Mouse (Mus musculus) heart, embryonic 13.5 days (tissue): ENCODE results near the gene Gemin5. TPM values are rescaled to one million over a fixed set of nuclear protein-coding genes. Genes with fewer than 3 reads are reported as not detected.

Experiments
- ATAC-seq: fragments of 200-750 bp; cut with Nextera tagmentation; 2 replicates; pipeline ENCODE4 v1.8.0; 2017; ENCODE audit warnings: moderate TSS enrichment; ENCODE audit not compliant: insufficient number of reproducible peaks, low FRiP score, low TSS enrichment; ENCODE audit errors: extremely low read depth
- H3K27ac ChIP-seq: fragments of 300-500 bp; sonication (generic); replicated peaks from 2 replicates; pipeline ENCODE4 v1.5.1; 2015; ENCODE audit warnings: moderate library complexity, mild to moderate bottlenecking, inconsistent platforms
- H3K27me3 ChIP-seq: fragments of 300-500 bp; sonication (generic); replicated peaks from 2 replicates; pipeline ENCODE4 v1.6.1; 2015; ENCODE audit warnings: mild to moderate bottlenecking, inconsistent platforms
- H3K36me3 ChIP-seq: fragments of 300-500 bp; sonication (generic); 2 replicates; pipeline ENCODE4 v1.6.1; 2015; ENCODE audit warnings: mild to moderate bottlenecking, inconsistent platforms
- H3K4me1 ChIP-seq: fragments of 300-500 bp; sonication (generic); 2 replicates; pipeline ENCODE4 v1.6.1; 2015; ENCODE audit warnings: inconsistent platforms
- H3K4me2 ChIP-seq: fragments of 300-500 bp; sonication (generic); 2 replicates; pipeline ENCODE4 v1.6.1; 2015; ENCODE audit warnings: inconsistent platforms, mild to moderate bottlenecking, moderate library complexity
- H3K4me3 ChIP-seq: fragments of 300-500 bp; sonication (generic); 2 replicates; pipeline ENCODE4 v1.5.1; 2015; ENCODE audit warnings: moderate library complexity, mild to moderate bottlenecking, inconsistent platforms
- H3K9ac ChIP-seq: fragments of 300-500 bp; sonication (generic); 2 replicates; pipeline ENCODE4 v1.6.1; 2015; ENCODE audit warnings: inconsistent platforms, mild to moderate bottlenecking, moderate library complexity
- H3K9me3 ChIP-seq: fragments of 300-500 bp; sonication (generic); 2 replicates; pipeline ENCODE4 v1.6.1; 2016; ENCODE audit warnings: inconsistent platforms
- WGBS: fragments of 180-500 bp; shearing (Covaris S2); methylation state at CpG from one replicate; pipeline ENCODE4 v1.1.7; 2015; ENCODE audit warnings: mixed read lengths; 5-methylcytosine and 5-hydroxymethylcytosine counted together
- polyA plus RNA-seq: library from polyadenylated mRNA; unstranded; fragments of >200 nt; fragmentation: Nextera tagmentation; extraction: Ambion mirVana; gene quantifications from 2 replicates; pipeline ENCODE4 v1.2.1, GENCODE M21; 2015

The Gemin5 gene
- polyA plus RNA-seq, 1 experiment from 2014 or later = 13.5 TPM

- WGBS = 79% methylated on average over 4 of the region's 4 CpGs
- peaks cover 3% of the 10 kb centered on the region; the same call in 1 of the 2 replicates for H3K9me3 ChIP-seq
- ATAC-seq = no peak
- no peak overlapping the region for H3K9ac ChIP-seq
- no peak overlapping the region for H3K4me2 ChIP-seq
- H3K27me3 ChIP-seq = no peaks in the 10 kb centered on the region
- peaks cover 40% of the 10 kb centered on the region for H3K36me3 ChIP-seq
- peaks cover 22% of the 10 kb centered on the region for H3K4me1 ChIP-seq
- no peak overlapping the region for H3K27ac ChIP-seq
- H3K4me3 ChIP-seq = no peak overlapping the region
Observed at GRCm38 (mm10) chr11:58169666-58170065, 1.3 kb upstream of the Gemin5 start.

GRCm38 (mm10) chr11:58167822-58168166 lies 545 bp downstream of the Gemin5 start:
- peak overlapping the region; percentile 90 for H3K4me3 ChIP-seq
- WGBS = 0% methylated on average over 8 of the region's 8 CpGs
- peak overlapping the region; percentile 92 for H3K9ac ChIP-seq
- H3K27ac ChIP-seq = peak overlapping the region; percentile 48
- peak overlapping the region; percentile 72 for H3K4me2 ChIP-seq
- no peak for ATAC-seq
- H3K27me3 ChIP-seq = no peaks in the 10 kb centered on the region
- peaks cover 3% of the 10 kb centered on the region; the same call in 1 of the 2 replicates for H3K9me3 ChIP-seq
- peaks cover 40% of the 10 kb centered on the region for H3K36me3 ChIP-seq
- peaks cover 20% of the 10 kb centered on the region for H3K4me1 ChIP-seq

GRCm38 (mm10) chr11:58165072-58165471 lies 3.3 kb downstream of the Gemin5 start:
- 96% methylated on average over 2 of the region's 2 CpGs for WGBS
- Histone ChIP-seq H3K4me3 (no peak overlapping the region), H3K27me3 (no peaks in the 10 kb centered on the region), H3K36me3 (peaks cover 64% of the 10 kb centered on the region), H3K9ac (no peak overlapping the region), H3K4me2 (no peak overlapping the region), H3K4me1 (peaks cover 7% of the 10 kb centered on the region), H3K27ac (no peak overlapping the region), H3K9me3 (peaks cover 3% of the 10 kb centered on the region; the same call in 1 of the 2 replicates)
- ATAC-seq = no peak

GRCm38 (mm10) chr11:58156871-58157270 lies 11.5 kb downstream of the Gemin5 start:
- no peak overlapping the region for H3K4me2 ChIP-seq
- no peak overlapping the region for H3K4me3 ChIP-seq
- no peak for ATAC-seq
- no peak overlapping the region for H3K27ac ChIP-seq
- peaks cover 6% of the 10 kb centered on the region; the same call in 1 of the 2 replicates for H3K4me1 ChIP-seq
- WGBS = 74% methylated on average over 3 of the region's 3 CpGs
- H3K9ac ChIP-seq = no peak overlapping the region
- no peaks in the 10 kb centered on the region for H3K9me3 ChIP-seq
- no peaks in the 10 kb centered on the region for H3K27me3 ChIP-seq
- H3K36me3 ChIP-seq = peaks cover 93% of the 10 kb centered on the region

- Histone ChIP-seq H3K4me1 (peaks cover 6% of the 10 kb centered on the region; the same call in 1 of the 2 replicates), H3K4me2 (no peak overlapping the region), H3K27ac (0 out of 2 replicates have a peak overlapping the region, but pooled peaks have one; percentile 36), H3K36me3 (peaks cover 92% of the 10 kb centered on the region), H3K27me3 (no peaks in the 10 kb centered on the region), H3K9ac (peak overlapping the region; percentile 16), H3K9me3 (no peaks in the 10 kb centered on the region), H3K4me3 (no peak overlapping the region)
- WGBS = 57% methylated on average over 9 of the region's 9 CpGs
- no peak for ATAC-seq
Observed at GRCm38 (mm10) chr11:58155458-58155857, 12.9 kb downstream of the Gemin5 start.

- Histone ChIP-seq H3K9ac (no peak overlapping the region), H3K4me1 (no peaks in the 10 kb centered on the region), H3K27ac (no peak overlapping the region), H3K27me3 (no peaks in the 10 kb centered on the region), H3K36me3 (peaks cover 94% of the 10 kb centered on the region), H3K4me3 (no peak overlapping the region), H3K9me3 (no peaks in the 10 kb centered on the region), H3K4me2 (no peak overlapping the region)
- ATAC-seq = no peak
- 71% methylated on average over 5 of the region's 5 CpGs for WGBS
Observed at GRCm38 (mm10) chr11:58146241-58146640, 22.1 kb downstream of the Gemin5 start.

GRCm38 (mm10) chr11:58143704-58144426 lies 24.5 kb downstream of the Gemin5 start:
- H3K4me1 ChIP-seq = no peaks in the 10 kb centered on the region
- H3K27me3 ChIP-seq = no peaks in the 10 kb centered on the region
- ATAC-seq = no peak
- no peak overlapping the region for H3K27ac ChIP-seq
- no peak overlapping the region for H3K4me2 ChIP-seq
- 89% methylated on average over 9 of the region's 9 CpGs for WGBS
- H3K9ac ChIP-seq = no peak overlapping the region
- no peak overlapping the region for H3K4me3 ChIP-seq
- no peaks in the 10 kb centered on the region for H3K9me3 ChIP-seq
- peaks cover 96% of the 10 kb centered on the region for H3K36me3 ChIP-seq

- no peak for ATAC-seq
- Histone ChIP-seq H3K9ac (no peak overlapping the region), H3K4me3 (no peak overlapping the region), H3K27ac (no peak overlapping the region), H3K4me1 (no peaks in the 10 kb centered on the region), H3K9me3 (no peaks in the 10 kb centered on the region), H3K4me2 (no peak overlapping the region), H3K27me3 (no peaks in the 10 kb centered on the region), H3K36me3 (peaks cover 96% of the 10 kb centered on the region)
- 68% methylated on average over 3 of the region's 3 CpGs for WGBS
Observed at GRCm38 (mm10) chr11:58139466-58139865, 28.9 kb downstream of the Gemin5 start.

- no peaks in the 10 kb centered on the region for H3K27me3 ChIP-seq
- no peak overlapping the region for H3K4me2 ChIP-seq
- peaks cover 96% of the 10 kb centered on the region for H3K36me3 ChIP-seq
- no peak overlapping the region for H3K9ac ChIP-seq
- no peak for ATAC-seq
- 84% methylated on average over 11 of the region's 11 CpGs for WGBS
- no peaks in the 10 kb centered on the region for H3K4me1 ChIP-seq
- H3K4me3 ChIP-seq = no peak overlapping the region
- no peaks in the 10 kb centered on the region for H3K9me3 ChIP-seq
- no peak overlapping the region for H3K27ac ChIP-seq
Observed at GRCm38 (mm10) chr11:58138821-58139220, 29.5 kb downstream of the Gemin5 start.

- H3K9me3 ChIP-seq = no peaks in the 10 kb centered on the region
- no peak for ATAC-seq
- no peak overlapping the region for H3K4me3 ChIP-seq
- H3K9ac ChIP-seq = no peak overlapping the region
- H3K27ac ChIP-seq = no peak overlapping the region
- H3K36me3 ChIP-seq = peaks cover 100% of the 10 kb centered on the region
- H3K4me1 ChIP-seq = no peaks in the 10 kb centered on the region
- H3K27me3 ChIP-seq = no peaks in the 10 kb centered on the region
- 83% methylated on average over 6 of the region's 6 CpGs for WGBS
- no peak overlapping the region for H3K4me2 ChIP-seq
Observed at GRCm38 (mm10) chr11:58136677-58137076, 31.7 kb downstream of the Gemin5 start.

- H3K36me3 ChIP-seq = peaks cover 100% of the 10 kb centered on the region
- no peaks in the 10 kb centered on the region for H3K4me1 ChIP-seq
- H3K27ac ChIP-seq = no peak overlapping the region
- no peaks in the 10 kb centered on the region for H3K27me3 ChIP-seq
- no peak overlapping the region for H3K4me3 ChIP-seq
- H3K9me3 ChIP-seq = no peaks in the 10 kb centered on the region
- ATAC-seq = no peak
- no peak overlapping the region for H3K9ac ChIP-seq
- no peak overlapping the region for H3K4me2 ChIP-seq
Observed at GRCm38 (mm10) chr11:58135296-58135695, 33.0 kb downstream of the Gemin5 start.

GRCm38 (mm10) chr11:58134869-58135268 lies 33.5 kb downstream of the Gemin5 start:
- Histone ChIP-seq H3K36me3 (peaks cover 100% of the 10 kb centered on the region), H3K9ac (no peak overlapping the region), H3K4me2 (no peak overlapping the region), H3K9me3 (no peaks in the 10 kb centered on the region), H3K27me3 (no peaks in the 10 kb centered on the region), H3K4me3 (no peak overlapping the region), H3K27ac (no peak overlapping the region), H3K4me1 (no peaks in the 10 kb centered on the region)
- ATAC-seq = no peak
